Mouse (Mus musculus) neural tube, embryonic 14.5 days (tissue): ENCODE measurements at regions not wholly inside any gene's neighbourhood (a gene's known extent, or its start where the extent isn't known, plus 50 kb on each side); places are given as distances from the start of the nearest gene placed in this dataset.
"Not testable (repeated sequence)": the region's sequence is repeated elsewhere in the genome, so short reads cannot be mapped to it uniquely, and the experiment has no call there.

Experiments used
- ATAC-seq: fragments of 200-750 bp; cut with Nextera tagmentation; 2 replicates; pipeline ENCODE4 v1.8.0; 2017; ENCODE audit warnings: low read depth, mild to moderate bottlenecking, moderate TSS enrichment, moderate library complexity
- H3K27ac ChIP-seq: fragments of 300-500 bp; sonication (generic); 2 replicates; pipeline ENCODE4 v1.5.1; 2014; ENCODE audit warnings: low read depth, mild to moderate bottlenecking, control low read depth, low read length, moderate library complexity, mixed read lengths
- H3K27me3 ChIP-seq: fragments of 300-500 bp; sonication (generic); 2 replicates; pipeline ENCODE4 v1.6.1; 2014; ENCODE audit warnings: low read length; ENCODE audit not compliant: control insufficient read depth, insufficient read depth
- H3K36me3 ChIP-seq: fragments of 300-500 bp; sonication (generic); 2 replicates; pipeline ENCODE4 v1.6.1; 2014; ENCODE audit warnings: low read length, mixed read lengths; ENCODE audit not compliant: control insufficient read depth, insufficient read depth
- H3K4me1 ChIP-seq: fragments of 300-500 bp; sonication (generic); 2 replicates; pipeline ENCODE4 v1.6.1; 2014; ENCODE audit warnings: low read length; ENCODE audit not compliant: control insufficient read depth, insufficient read depth
- H3K4me2 ChIP-seq: fragments of 300-500 bp; sonication (generic); 2 replicates; pipeline ENCODE4 v1.6.1; 2014; ENCODE audit warnings: mild to moderate bottlenecking, low read depth, low read length, control low read depth
- H3K4me3 ChIP-seq: fragments of 300-500 bp; sonication (generic); 2 replicates; pipeline ENCODE4 v1.5.1; 2014; ENCODE audit warnings: low read depth, low read length, control low read depth, mixed read lengths
- H3K9ac ChIP-seq: fragments of 300-500 bp; sonication (generic); replicated peaks from 2 replicates; pipeline ENCODE4 v1.6.1; 2014; ENCODE audit warnings: low read depth, mild to moderate bottlenecking, control low read depth, low read length, mixed read lengths
- H3K9me3 ChIP-seq: fragments of 300-500 bp; sonication (generic); 2 replicates; pipeline ENCODE4 v1.6.1; 2016; ENCODE audit warnings: low read length; ENCODE audit not compliant: control insufficient read depth
- WGBS: fragments of 180-500 bp; shearing (Covaris S2); extraction: QIAGEN DNeasy Blood & Tissue Kit; methylation state at CpG from one replicate; pipeline ENCODE4 v1.1.7; 2014; 5-methylcytosine and 5-hydroxymethylcytosine counted together

- no peaks in the 10 kb centered on the region for H3K27me3 ChIP-seq
- H3K9ac ChIP-seq: no peak overlapping the region
- no peaks in the 10 kb centered on the region for H3K4me1 ChIP-seq
- H3K36me3 ChIP-seq: no peaks in the 10 kb centered on the region
- ATAC-seq: no peak
- H3K9me3 ChIP-seq: no peaks in the 10 kb centered on the region
- 72% methylated on average over 7 of the region's 7 CpGs for WGBS
- H3K27ac ChIP-seq: no peak overlapping the region
- no peak overlapping the region for H3K4me2 ChIP-seq
- H3K4me3 ChIP-seq: no peak overlapping the region
Measured at GRCm38 (mm10) chr16:12693346-12693745, 416.1 kb upstream of the Ercc4 start.

GRCm38 (mm10) chr16:12694646-12695045 is 414.8 kb upstream of the Ercc4 start:
- Histone ChIP-seq H3K4me2 (no peak overlapping the region), H3K4me3 (no peak overlapping the region), H3K27me3 (no peaks in the 10 kb centered on the region), H3K9me3 (no peaks in the 10 kb centered on the region), H3K4me1 (no peaks in the 10 kb centered on the region), H3K27ac (no peak overlapping the region), H3K36me3 (no peaks in the 10 kb centered on the region), H3K9ac (no peak overlapping the region)
- no peak for ATAC-seq
- 81% methylated on average over 3 of the region's 3 CpGs for WGBS

- Histone ChIP-seq H3K27me3 (no peaks in the 10 kb centered on the region), H3K9me3 (no peaks in the 10 kb centered on the region), H3K27ac (no peak overlapping the region), H3K36me3 (no peaks in the 10 kb centered on the region), H3K9ac (no peak overlapping the region), H3K4me2 (no peak overlapping the region), H3K4me1 (no peaks in the 10 kb centered on the region), H3K4me3 (no peak overlapping the region)
- WGBS: 94% methylated on average over 10 of the region's 10 CpGs
- ATAC-seq: no peak
Measured at GRCm38 (mm10) chr16:12696939-12697621, 412.4 kb upstream of the Ercc4 start.

- Histone ChIP-seq H3K27me3 (no peaks in the 10 kb centered on the region), H3K9ac (no peak overlapping the region), H3K36me3 (no peaks in the 10 kb centered on the region), H3K4me1 (no peaks in the 10 kb centered on the region), H3K9me3 (no peaks in the 10 kb centered on the region), H3K4me2 (no peak overlapping the region), H3K4me3 (no peak overlapping the region), H3K27ac (no peak overlapping the region)
- peak; percentile 56 for ATAC-seq
- 75% methylated on average over 5 of the region's 5 CpGs for WGBS
Measured at GRCm38 (mm10) chr16:12699557-12699956, 409.9 kb upstream of the Ercc4 start.

- H3K4me1 ChIP-seq: no peaks in the 10 kb centered on the region
- H3K36me3 ChIP-seq: no peaks in the 10 kb centered on the region
- H3K27me3 ChIP-seq: no peaks in the 10 kb centered on the region
- H3K4me2 ChIP-seq: no peak overlapping the region
- H3K27ac ChIP-seq: no peak overlapping the region
- H3K4me3 ChIP-seq: no peak overlapping the region
- 84% methylated on average over 10 of the region's 10 CpGs for WGBS
- no peaks in the 10 kb centered on the region for H3K9me3 ChIP-seq
- no peak overlapping the region for H3K9ac ChIP-seq
- no peak for ATAC-seq
Measured at GRCm38 (mm10) chr16:12700088-12700487, 409.4 kb upstream of the Ercc4 start.

- Histone ChIP-seq H3K9me3 (no peaks in the 10 kb centered on the region), H3K36me3 (no peaks in the 10 kb centered on the region), H3K4me1 (no peaks in the 10 kb centered on the region), H3K27ac (no peak overlapping the region), H3K4me2 (no peak overlapping the region), H3K4me3 (no peak overlapping the region), H3K9ac (no peak overlapping the region), H3K27me3 (no peaks in the 10 kb centered on the region)
- WGBS: 89% methylated on average over 9 of the region's 9 CpGs
- no peak for ATAC-seq
Measured at GRCm38 (mm10) chr16:12703818-12704590, 405.5 kb upstream of the Ercc4 start.

- Histone ChIP-seq H3K9ac (no peak overlapping the region), H3K4me2 (no peak overlapping the region), H3K36me3 (no peaks in the 10 kb centered on the region), H3K4me3 (no peak overlapping the region), H3K9me3 (no peaks in the 10 kb centered on the region), H3K27me3 (no peaks in the 10 kb centered on the region), H3K27ac (no peak overlapping the region), H3K4me1 (no peaks in the 10 kb centered on the region)
- no peak for ATAC-seq
Measured at GRCm38 (mm10) chr16:12706907-12707306, 402.6 kb upstream of the Ercc4 start.

- not testable (repeated sequence) for H3K9me3 ChIP-seq, H3K27me3 ChIP-seq, H3K4me2 ChIP-seq, H3K27ac ChIP-seq, H3K9ac ChIP-seq, H3K4me3 ChIP-seq, H3K36me3 ChIP-seq, H3K4me1 ChIP-seq, ATAC-seq
- WGBS: 90% methylated on average over 5 of the region's 7 CpGs
Measured at GRCm38 (mm10) chr16:12721368-12721767, 388.1 kb upstream of the Ercc4 start.

- no peak overlapping the region for H3K4me2 ChIP-seq
- no peak overlapping the region for H3K27ac ChIP-seq
- H3K36me3 ChIP-seq: no peaks in the 10 kb centered on the region
- H3K4me1 ChIP-seq: no peaks in the 10 kb centered on the region
- H3K9me3 ChIP-seq: no peaks in the 10 kb centered on the region
- no peak for ATAC-seq
- no peak overlapping the region for H3K4me3 ChIP-seq
- H3K9ac ChIP-seq: no peak overlapping the region
- H3K27me3 ChIP-seq: no peaks in the 10 kb centered on the region
Measured at GRCm38 (mm10) chr16:12726043-12726442, 383.4 kb upstream of the Ercc4 start.
